ENCODE assay signal across 26 mouse cellular contexts in the genomic region with DNA sequence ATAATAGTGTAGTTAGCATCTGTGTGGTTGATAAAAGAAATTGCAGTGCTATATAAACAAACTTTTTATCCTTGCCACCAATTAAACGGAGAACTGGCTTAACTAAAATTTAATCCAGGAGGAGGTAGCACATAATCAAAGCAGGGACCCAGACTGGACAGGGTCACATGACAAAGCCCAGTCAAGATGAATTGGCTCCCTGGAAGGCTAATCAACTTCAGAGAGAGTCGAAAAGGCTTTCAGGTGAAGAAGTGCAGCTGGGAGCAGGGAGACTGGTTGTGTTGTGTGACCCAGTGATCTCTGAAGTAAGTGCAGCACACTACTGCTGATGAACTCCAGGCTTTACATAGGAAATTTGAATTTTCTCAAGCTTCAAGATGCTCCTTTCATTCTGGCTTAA.
A peak's percentile ranks its signal among the peaks of the same experiment; 100 is the strongest.
DNase-seq lines count a peak whose midpoint lies in the region; ATAC-seq lines count a peak whose summit lies in the region.
"Had no signal": no experiment of that assay in that cellular context is flagged by ENCODE, and none has a peak within 500 bp of the region (broad histone marks: within the 10 kb centered on the region; RNA-seq: fewer than 3 reads in every experiment).

No protein-coding gene starts in this region.

- H3K27me3 ChIP-seq in forebrain, embryonic 13.5 days: no peaks in the 10 kb centered on the region
- H3K27me3 ChIP-seq in forebrain, embryonic 14.5 days (replicated peaks; ENCODE audit: control insufficient read depth, insufficient read depth, low read length): no peaks in the 10 kb centered on the region
- no peaks in the 10 kb centered on the region for H3K27me3 ChIP-seq in kidney, embryonic 14.5 days (ENCODE audit: control insufficient read depth, insufficient read depth, low read length)
- H3K27me3 ChIP-seq in midbrain, embryonic 11.5 days (ENCODE audit: control insufficient read depth, insufficient read depth, low read length): no peaks in the 10 kb centered on the region
- H3K27me3 ChIP-seq in midbrain, embryonic 15.5 days (replicated peaks): no peaks in the 10 kb centered on the region
- H3K27me3 ChIP-seq: embryonic facial prominence, embryonic 12.5 days; embryonic facial prominence, embryonic 15.5 days; forebrain, embryonic 12.5 days; heart, embryonic 12.5 days; heart, embryonic 15.5 days; hindbrain, embryonic 13.5 days had no signal

- peak; percentile 28 for DNase-seq in embryo, embryonic 10 days (ENCODE audit: low spot score)
- DNase-seq in embryo, embryonic 10.5 days (ENCODE audit: low spot score): no peak
- no peak for DNase-seq in forebrain, embryonic 14.5 days (ENCODE audit: low spot score)
- DNase-seq in kidney, adult 8-10 months: no peak
- DNase-seq in midbrain, embryonic 11.5 days (ENCODE audit: low spot score, missing footprints): peak; percentile 37
- DNase-seq: adrenal gland, adult 8-10 months; adrenal gland, postnatal 25 days; cerebellum, adult 18-20 months; cerebellum, adult 9-10 months; cerebellum, postnatal 14 days; gastrocnemius, postnatal 25 days; heart, adult 18-20 months; heart, postnatal 10 days; heart, postnatal 36 days had no signal

- no peak overlapping the region for H3K9ac ChIP-seq in forebrain, embryonic 13.5 days
- no peak overlapping the region for H3K9ac ChIP-seq in forebrain, embryonic 14.5 days (ENCODE audit: low read length)
- no peak overlapping the region for H3K9ac ChIP-seq in kidney, embryonic 14.5 days (ENCODE audit: low read depth, low read length)
- no peak overlapping the region for H3K9ac ChIP-seq in midbrain, embryonic 11.5 days (ENCODE audit: low read length)
- no peak overlapping the region for H3K9ac ChIP-seq in midbrain, embryonic 15.5 days
- H3K9ac ChIP-seq: embryonic facial prominence, embryonic 12.5 days; embryonic facial prominence, embryonic 15.5 days; forebrain, embryonic 12.5 days; heart, embryonic 12.5 days; heart, embryonic 15.5 days; hindbrain, embryonic 13.5 days had no signal

- H3K4me2 ChIP-seq in forebrain, embryonic 13.5 days: no peak overlapping the region
- no peak overlapping the region for H3K4me2 ChIP-seq in forebrain, embryonic 14.5 days (ENCODE audit: low read length)
- no peak overlapping the region for H3K4me2 ChIP-seq in kidney, embryonic 14.5 days (replicated peaks; ENCODE audit: low read depth, low read length)
- no peak overlapping the region for H3K4me2 ChIP-seq in midbrain, embryonic 11.5 days
- no peak overlapping the region for H3K4me2 ChIP-seq in midbrain, embryonic 15.5 days
- H3K4me2 ChIP-seq: embryonic facial prominence, embryonic 12.5 days; embryonic facial prominence, embryonic 15.5 days; forebrain, embryonic 12.5 days; heart, embryonic 12.5 days; heart, embryonic 15.5 days; hindbrain, embryonic 13.5 days had no signal

- no peak overlapping the region for H3K4me3 ChIP-seq in forebrain, embryonic 13.5 days
- no peak overlapping the region for H3K4me3 ChIP-seq in forebrain, embryonic 14.5 days (ENCODE audit: low read depth, low read length)
- H3K4me3 ChIP-seq in kidney, embryonic 14.5 days (ENCODE audit: low read length): no peak overlapping the region
- no peak overlapping the region for H3K4me3 ChIP-seq in midbrain, embryonic 11.5 days (ENCODE audit: low read depth, low read length)
- H3K4me3 ChIP-seq in midbrain, embryonic 15.5 days: no peak overlapping the region
- H3K4me3 ChIP-seq: embryonic facial prominence, embryonic 12.5 days; embryonic facial prominence, embryonic 15.5 days; forebrain, embryonic 12.5 days; heart, embryonic 12.5 days; heart, embryonic 15.5 days; hindbrain, embryonic 10.5 days; hindbrain, embryonic 13.5 days had no signal

- 3% methylated on average over 2 of the region's 2 CpGs for WGBS in forebrain, embryonic 13.5 days
- WGBS in forebrain, embryonic 14.5 days: 4% methylated on average over 2 of the region's 2 CpGs
- 16% methylated on average over 2 of the region's 2 CpGs for WGBS in kidney, embryonic 14.5 days
- WGBS in midbrain, embryonic 11.5 days: 18% methylated on average over 2 of the region's 2 CpGs
- 13% methylated on average over 2 of the region's 2 CpGs for WGBS in midbrain, embryonic 15.5 days

- no peaks in the 10 kb centered on the region for H3K4me1 ChIP-seq in forebrain, embryonic 13.5 days
- no peaks in the 10 kb centered on the region for H3K4me1 ChIP-seq in forebrain, embryonic 14.5 days (ENCODE audit: control insufficient read depth, insufficient read depth, low read length)
- no peaks in the 10 kb centered on the region for H3K4me1 ChIP-seq in kidney, embryonic 14.5 days (ENCODE audit: control insufficient read depth, insufficient read depth, low read length)
- H3K4me1 ChIP-seq in midbrain, embryonic 11.5 days (ENCODE audit: control insufficient read depth, insufficient read depth, low read length): peaks cover 2% of the 10 kb centered on the region; the same call in 1 of the 2 replicates
- no peaks in the 10 kb centered on the region for H3K4me1 ChIP-seq in midbrain, embryonic 15.5 days
- H3K4me1 ChIP-seq: embryonic facial prominence, embryonic 12.5 days; embryonic facial prominence, embryonic 15.5 days; heart, embryonic 12.5 days; heart, embryonic 15.5 days; hindbrain, embryonic 10.5 days; hindbrain, embryonic 13.5 days had no signal

- H3K36me3 ChIP-seq in forebrain, embryonic 13.5 days (ENCODE audit: poor library complexity, severe bottlenecking): no peaks in the 10 kb centered on the region
- H3K36me3 ChIP-seq in forebrain, embryonic 14.5 days (ENCODE audit: control insufficient read depth, insufficient read depth, low read length): no peaks in the 10 kb centered on the region
- no peaks in the 10 kb centered on the region for H3K36me3 ChIP-seq in kidney, embryonic 14.5 days (ENCODE audit: control insufficient read depth, insufficient read depth, low read length)
- H3K36me3 ChIP-seq in midbrain, embryonic 11.5 days (ENCODE audit: control insufficient read depth, insufficient read depth, low read length): no peaks in the 10 kb centered on the region
- H3K36me3 ChIP-seq in midbrain, embryonic 15.5 days (replicated peaks): no peaks in the 10 kb centered on the region
- H3K36me3 ChIP-seq: embryonic facial prominence, embryonic 12.5 days; embryonic facial prominence, embryonic 15.5 days; forebrain, embryonic 12.5 days; heart, embryonic 12.5 days; heart, embryonic 15.5 days; hindbrain, embryonic 10.5 days; hindbrain, embryonic 13.5 days had no signal

- 0 out of 2 replicates have a peak, but pooled peaks have one; percentile 24 for ATAC-seq in forebrain, embryonic 13.5 days
- no peak for ATAC-seq in forebrain, embryonic 14.5 days
- peak; percentile 62; the same call in 1 of the 2 replicates for ATAC-seq in kidney, embryonic 14.5 days (ENCODE audit: low FRiP score, low TSS enrichment)
- no peak for ATAC-seq in midbrain, embryonic 11.5 days (ENCODE audit: low FRiP score)
- no peak for ATAC-seq in midbrain, embryonic 15.5 days (replicated peaks)
- ATAC-seq: activated CD4-positive, CD25-positive, alpha-beta regulatory T cell, adult 4 months; hindbrain, embryonic 16.5 days had no signal

- no peak overlapping the region for H3K27ac ChIP-seq in forebrain, embryonic 13.5 days
- no peak overlapping the region for H3K27ac ChIP-seq in forebrain, embryonic 14.5 days (ENCODE audit: low read depth, low read length)
- no peak overlapping the region for H3K27ac ChIP-seq in kidney, embryonic 14.5 days (ENCODE audit: low read depth, low read length)
- no peak overlapping the region for H3K27ac ChIP-seq in midbrain, embryonic 11.5 days (ENCODE audit: low read depth, low read length)
- H3K27ac ChIP-seq in midbrain, embryonic 15.5 days: no peak overlapping the region
- H3K27ac ChIP-seq: embryonic facial prominence, embryonic 12.5 days; embryonic facial prominence, embryonic 15.5 days; forebrain, embryonic 12.5 days; heart, embryonic 15.5 days; hindbrain, embryonic 10.5 days; hindbrain, embryonic 13.5 days had no signal

- H3K9me3 ChIP-seq in forebrain, embryonic 13.5 days (replicated peaks): no peaks in the 10 kb centered on the region
- no peaks in the 10 kb centered on the region for H3K9me3 ChIP-seq in forebrain, embryonic 14.5 days (replicated peaks; ENCODE audit: control insufficient read depth, low read length)
- no peaks in the 10 kb centered on the region for H3K9me3 ChIP-seq in kidney, embryonic 14.5 days (ENCODE audit: control insufficient read depth, low read length)
- H3K9me3 ChIP-seq in midbrain, embryonic 11.5 days (ENCODE audit: control insufficient read depth, low read length): no peaks in the 10 kb centered on the region
- no peaks in the 10 kb centered on the region for H3K9me3 ChIP-seq in midbrain, embryonic 15.5 days
- H3K9me3 ChIP-seq: embryonic facial prominence, embryonic 12.5 days; embryonic facial prominence, embryonic 15.5 days; forebrain, embryonic 12.5 days; heart, embryonic 12.5 days; heart, embryonic 15.5 days; hindbrain, embryonic 10.5 days; hindbrain, embryonic 13.5 days had no signal

Comparison
In these comparisons a context has a peak if more than half of its experiments do, and no peak if none do; other contexts are left out.
1. DNase-seq: peak in embryo, embryonic 10 days (single experiment) and midbrain, embryonic 11.5 days (single experiment); none in embryo, embryonic 10.5 days (single experiment), forebrain, embryonic 14.5 days (single experiment) and kidney, adult 8-10 months (0 of 2).
2. ATAC-seq: peak in forebrain, embryonic 13.5 days (single experiment) and kidney, embryonic 14.5 days (single experiment); none in forebrain, embryonic 14.5 days (single experiment), midbrain, embryonic 11.5 days (single experiment) and midbrain, embryonic 15.5 days (single experiment).